Mouse (Mus musculus): ENCODE measurements around the gene Kif27.
"Not testable (repeated sequence)": the region's sequence is repeated elsewhere in the genome, so short reads cannot be mapped to it uniquely, and the experiment has no call there.

DNA sequence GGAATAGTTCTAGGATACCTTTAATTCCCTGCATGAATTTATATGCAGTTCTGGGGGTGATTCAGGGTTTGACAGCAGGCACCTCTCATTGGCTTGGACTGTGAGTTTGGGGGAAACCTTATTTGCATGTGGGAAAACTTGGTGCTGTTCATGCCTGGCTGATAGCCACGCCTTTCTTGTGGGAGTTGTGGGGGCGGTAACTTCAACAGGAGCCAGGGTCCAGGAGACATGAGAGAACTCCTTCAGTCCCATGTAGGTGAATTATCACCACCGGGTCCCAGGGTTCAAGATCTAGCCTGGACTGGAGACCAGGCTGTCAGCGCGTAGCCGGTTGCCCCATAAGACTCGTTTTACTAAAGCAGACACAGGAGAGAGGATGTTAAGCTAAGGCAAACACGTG lies 6.3 kb upstream of the Kif27 start:
- not testable (repeated sequence) for TF ChIP-seq EP300, CTCF (IDR thresholded peaks at IDR 0.05; ENCODE audit: low read depth)
